Mouse (Mus musculus) telencephalon, adult 2 months (tissue): ENCODE data around the gene Flvcr2.

Experiments
- DNase-seq: peaks from one replicate; pipeline ENCODE4 v3.0.0-alpha.2; 2011; ENCODE audit warnings: low read depth, low spot score

The Flvcr2 gene

GRCm38 (mm10) chr12:85859111-85859510 lies 112.8 kb downstream of the Flvcr2 start:
- DNase-seq = no peak

- no peak for DNase-seq
Measured at GRCm38 (mm10) chr12:85859511-85860189, 113.3 kb downstream of the Flvcr2 start.

- DNase-seq = no peak
Measured at GRCm38 (mm10) chr12:85862514-85862913, 116.2 kb downstream of the Flvcr2 start.
